Mouse (Mus musculus): ENCODE measurements around the gene Ppp3ca.

Gene Ppp3ca

DNA sequence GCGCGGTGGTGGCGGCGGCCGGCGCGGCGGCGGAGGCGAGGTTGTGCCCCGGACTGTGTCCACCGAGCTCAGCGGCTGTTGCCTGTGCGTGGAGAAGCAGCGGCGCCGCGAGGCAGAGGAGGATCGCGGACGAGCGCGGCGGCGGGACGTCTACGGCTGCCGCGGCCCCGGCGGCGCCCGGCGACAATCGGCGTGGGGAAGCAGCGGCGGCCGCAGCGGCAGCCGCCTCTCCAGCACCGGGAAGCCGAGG, at the start of gene Ppp3ca:
Ppp3ca (plus strand) TSS at position 15 of the 250 bp plus-strand sequence.
- no peak for DNase-seq (ENCODE audit: low spot score)

GRCm38 (mm10) chr3:136640544-136641230, 29.2 kb upstream of the Ppp3ca start:
- DNase-seq (ENCODE audit: low spot score), result no peak

- no peak for DNase-seq (ENCODE audit: low spot score)
Observed at GRCm38 (mm10) chr3:136650966-136651365, 19.0 kb upstream of the Ppp3ca start.

GRCm38 (mm10) chr3:136651496-136651895, 18.4 kb upstream of the Ppp3ca start:
- DNase-seq (ENCODE audit: low spot score), result no peak

DNA sequence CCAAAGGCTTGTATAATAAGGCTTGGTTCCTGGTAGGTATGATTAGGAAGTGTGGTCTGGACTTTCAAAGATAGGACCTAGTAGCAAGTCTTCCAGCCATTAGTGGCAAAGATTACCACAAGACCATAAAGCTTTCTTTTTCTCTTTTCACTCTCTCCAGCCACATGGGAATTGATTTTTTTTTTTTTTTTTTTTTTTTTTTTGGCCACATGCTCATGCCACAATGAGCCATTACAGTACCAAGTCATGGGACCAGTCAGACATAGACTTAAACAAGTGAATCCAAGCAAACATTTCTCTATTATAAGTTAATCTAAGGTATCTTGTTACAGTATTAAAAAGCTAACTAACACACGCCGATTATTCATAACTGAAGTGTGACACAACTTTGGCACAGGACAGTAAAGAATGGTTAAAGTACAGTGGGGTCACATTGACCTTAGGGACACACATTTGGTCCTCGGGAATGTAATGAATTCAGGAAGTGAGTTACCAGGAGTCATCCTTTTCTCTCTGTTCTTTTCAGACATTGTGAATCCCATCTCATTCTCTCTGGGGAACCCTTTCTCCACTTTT, 13.4 kb upstream of the Ppp3ca start:
- DNase-seq (ENCODE audit: low spot score), result no peak

- no peak for DNase-seq (ENCODE audit: low spot score)
Observed at GRCm38 (mm10) chr3:136658681-136659080, 11.2 kb upstream of the Ppp3ca start.

- no peak for DNase-seq (ENCODE audit: low spot score)
Observed at GRCm38 (mm10) chr3:136665119-136665518, 4.8 kb upstream of the Ppp3ca start.

DNA sequence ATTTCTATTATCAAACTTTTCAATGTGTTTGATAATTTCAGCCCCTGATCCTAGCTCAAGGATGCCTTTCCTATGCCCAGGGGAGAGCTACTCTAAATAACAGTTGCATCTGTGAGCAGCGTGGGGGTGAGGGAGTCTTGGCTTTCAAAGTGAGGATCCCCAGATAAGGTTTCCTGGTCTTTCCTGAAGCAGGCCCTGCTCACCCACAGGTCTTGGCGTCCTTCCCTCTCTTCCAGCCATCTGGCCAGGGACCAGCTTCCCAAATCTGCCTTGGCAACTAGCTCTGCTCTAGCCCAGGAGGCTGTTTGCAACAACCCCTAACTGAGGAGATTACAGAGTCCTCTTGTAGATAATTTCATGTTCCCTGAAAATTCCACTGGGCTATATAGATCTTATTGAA, 1.9 kb upstream of the Ppp3ca start:
- peak; percentile 80 for DNase-seq (ENCODE audit: low spot score)

- peak; percentile 100 for DNase-seq (ENCODE audit: low spot score)
Observed at GRCm38 (mm10) chr3:136669231-136670109, 454 bp upstream of the Ppp3ca start.

DNA sequence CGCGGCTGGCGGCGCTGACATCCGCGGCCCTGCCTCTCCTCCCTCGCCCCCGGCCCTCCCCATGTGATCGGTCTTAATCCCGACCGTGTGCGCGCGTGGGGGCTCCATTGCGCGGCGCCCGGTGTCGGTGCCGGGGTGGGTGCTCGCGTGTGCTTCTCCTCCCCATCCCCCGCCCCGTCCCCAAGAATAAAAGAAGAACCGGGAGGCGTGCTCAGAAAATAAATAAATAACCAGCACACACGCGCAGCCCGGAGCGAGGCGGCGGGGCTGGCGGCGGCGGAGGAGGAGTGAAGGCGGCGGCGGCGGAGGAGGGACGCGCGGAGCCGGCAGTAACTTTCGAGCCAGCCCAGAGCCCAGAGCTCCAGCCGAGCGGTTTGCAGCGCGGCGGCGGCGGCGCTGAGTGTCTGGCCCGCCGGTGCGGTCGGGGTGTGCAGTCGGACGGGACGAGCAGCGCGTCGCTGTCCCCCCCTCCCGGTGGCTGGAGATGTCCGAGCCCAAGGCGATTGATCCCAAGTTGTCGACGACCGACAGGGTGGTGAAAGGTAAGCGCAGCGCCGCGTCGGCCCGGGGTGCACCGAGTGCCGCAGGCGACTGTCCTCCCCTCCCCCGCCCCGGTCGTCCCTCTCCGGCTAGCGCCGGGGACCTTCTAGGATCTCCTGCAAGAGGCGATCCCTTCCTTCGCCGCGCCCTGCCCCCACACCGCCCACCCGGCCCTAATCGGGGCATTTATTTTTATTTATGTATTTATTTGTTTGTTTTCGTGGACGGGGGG, 622 bp downstream of the Ppp3ca start:
- DNase-seq (ENCODE audit: low spot score), result peak; percentile 86

DNA sequence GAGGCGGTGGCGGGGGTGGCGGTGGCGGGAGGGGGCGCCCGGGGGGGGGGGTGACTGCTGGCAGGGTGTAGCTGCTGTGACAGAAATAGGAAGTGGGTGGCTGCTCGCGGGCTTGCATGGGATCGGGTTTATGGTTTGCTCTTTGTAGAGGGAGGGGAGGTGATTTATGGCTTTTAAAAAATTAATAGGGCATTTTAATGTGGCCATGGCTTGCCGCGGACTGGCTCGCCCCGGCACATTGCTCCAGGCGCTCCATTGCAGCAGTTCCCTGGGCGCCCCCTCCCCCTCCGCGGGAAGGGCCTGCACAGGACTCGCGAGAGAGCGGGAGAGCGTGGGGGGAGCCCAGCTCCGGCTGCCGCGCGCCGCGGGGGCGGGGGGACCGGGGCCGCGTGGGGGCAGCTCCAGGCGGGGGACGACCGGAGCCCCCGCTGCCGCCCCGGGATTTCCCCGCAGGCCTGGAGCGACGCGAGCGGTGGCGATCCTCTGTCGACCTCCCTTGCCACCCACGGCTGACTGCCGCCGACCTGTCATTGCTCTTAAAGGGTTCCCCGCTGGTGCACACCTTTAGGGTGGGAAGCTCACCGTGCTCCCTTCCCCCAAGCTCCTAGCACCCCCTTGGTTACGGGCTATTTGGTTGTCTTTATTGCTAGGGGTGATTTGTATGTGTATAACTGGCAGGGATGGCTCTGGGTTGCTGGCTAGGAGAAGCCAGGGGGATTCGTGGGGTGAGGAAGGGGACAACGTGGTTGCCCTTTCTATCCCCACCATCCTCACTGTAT, 1.4 kb downstream of the Ppp3ca start:
- DNase-seq (ENCODE audit: low spot score), result peak; percentile 94

DNA sequence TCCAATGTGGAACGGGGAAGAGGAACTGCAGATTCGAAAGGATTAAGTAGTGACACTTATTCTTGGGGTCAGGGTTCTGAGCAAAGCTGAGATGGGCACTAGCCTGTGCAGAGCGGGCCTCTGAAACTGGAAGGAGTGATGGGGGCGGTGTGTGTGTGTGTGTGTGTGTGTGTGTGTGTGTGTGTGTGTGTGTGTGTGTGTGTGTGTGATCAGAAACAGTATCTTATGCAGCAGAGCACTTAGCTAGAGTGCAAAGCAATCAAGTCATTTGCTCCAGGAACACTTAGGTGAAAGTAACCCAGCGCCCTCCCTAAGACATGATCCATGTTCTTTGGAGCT, 2.0 kb downstream of the Ppp3ca start:
- DNase-seq (ENCODE audit: low spot score), result no peak

GRCm38 (mm10) chr3:136672870-136673269, 2.9 kb downstream of the Ppp3ca start:
- DNase-seq (ENCODE audit: low spot score), result no peak

- no peak for DNase-seq (ENCODE audit: low spot score)
Observed at GRCm38 (mm10) chr3:136673363-136673762, 3.4 kb downstream of the Ppp3ca start.

DNA sequence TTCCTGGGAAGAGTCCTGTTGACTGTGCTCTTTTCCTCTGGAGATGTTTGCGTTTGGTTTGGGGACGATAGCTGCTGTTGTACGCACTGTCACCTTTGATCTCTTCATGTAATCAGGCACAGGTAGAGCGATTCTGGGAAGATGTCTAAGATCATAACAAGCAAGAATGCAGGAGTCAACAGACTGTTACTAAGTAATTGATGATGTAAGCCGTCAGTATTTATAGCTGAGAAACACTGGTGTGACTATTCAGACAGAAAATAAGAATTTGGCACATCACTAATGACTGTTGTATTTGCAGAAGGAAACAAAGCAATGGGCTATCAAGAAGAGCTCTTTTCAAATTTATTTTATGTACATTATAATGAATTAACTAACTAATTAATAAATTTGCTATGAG, 4.6 kb downstream of the Ppp3ca start:
- no peak for DNase-seq (ENCODE audit: low spot score)

GRCm38 (mm10) chr3:136676991-136677390, 7.1 kb downstream of the Ppp3ca start:
- DNase-seq (ENCODE audit: low spot score), result no peak

- DNase-seq (ENCODE audit: low spot score), result no peak
Observed at GRCm38 (mm10) chr3:136678386-136678785, 8.5 kb downstream of the Ppp3ca start.

- no peak for DNase-seq (ENCODE audit: low spot score)
Observed at GRCm38 (mm10) chr3:136679903-136680491, 10.1 kb downstream of the Ppp3ca start.

DNA sequence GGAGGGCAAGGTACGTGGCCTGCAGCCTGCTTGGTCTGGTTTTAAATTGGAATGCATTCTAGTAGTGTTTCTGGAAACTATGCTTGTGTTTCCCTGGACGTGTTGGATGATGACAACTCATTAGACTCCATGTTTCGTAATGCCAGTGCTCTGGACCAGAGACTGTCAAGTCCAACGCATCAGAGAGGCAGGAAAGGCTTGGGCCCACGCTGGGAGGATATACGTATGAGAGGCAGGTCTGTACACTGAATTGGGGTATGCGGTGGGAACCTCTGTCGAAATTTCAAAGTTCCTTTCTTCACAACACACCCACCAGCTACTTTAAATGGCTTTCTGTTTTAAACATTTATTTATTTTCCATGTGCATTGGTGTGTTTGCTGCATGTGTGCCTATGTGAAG, 12.3 kb downstream of the Ppp3ca start:
- no peak for DNase-seq (ENCODE audit: low spot score)

DNA sequence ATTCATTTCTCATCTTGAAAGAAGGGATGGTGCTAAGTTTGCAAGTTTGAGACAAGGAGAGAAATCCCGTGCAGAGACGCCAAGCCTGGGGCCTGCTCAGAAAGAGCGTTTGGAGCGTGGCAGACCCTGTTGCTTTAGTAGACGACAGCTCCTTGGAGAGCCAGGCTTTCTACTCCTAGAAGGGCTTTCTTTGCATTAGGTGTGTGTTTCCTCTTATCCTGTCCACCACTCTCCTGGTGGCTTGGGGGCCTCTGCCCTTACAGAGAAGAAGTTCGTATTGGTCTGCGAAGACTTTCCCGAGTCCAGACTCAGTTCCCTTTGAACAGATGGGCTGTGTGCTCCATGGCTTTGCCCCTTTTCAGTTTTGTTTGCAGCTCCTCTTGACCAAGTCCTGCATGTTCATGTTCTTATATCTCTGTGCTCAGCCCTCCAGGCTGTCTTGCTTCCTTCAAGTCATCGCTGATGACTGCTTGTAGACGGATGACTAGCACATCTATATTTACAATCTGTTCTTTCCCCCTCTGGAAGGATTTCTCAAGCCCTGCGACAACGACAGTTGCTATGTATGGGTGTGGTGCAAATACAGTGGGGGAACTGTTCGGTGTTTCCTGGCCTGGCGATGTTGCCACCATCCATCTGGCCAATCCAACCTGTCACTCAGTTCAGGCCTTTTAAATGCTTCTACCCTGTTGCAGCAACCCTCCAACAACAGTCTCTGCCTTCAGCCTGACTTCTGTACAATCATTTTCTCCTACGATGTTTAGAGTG, 14.5 kb downstream of the Ppp3ca start:
- DNase-seq (ENCODE audit: low spot score), result no peak

- DNase-seq (ENCODE audit: low spot score), result no peak
Observed at GRCm38 (mm10) chr3:136686429-136686828, 16.5 kb downstream of the Ppp3ca start.

Data from testis, postnatal 10 days (tissue).